Mouse (Mus musculus) heart, postnatal 0 days (tissue): Measurements from ENCODE around the gene Plekha1.

Source experiments
- CTCF ChIP-seq: IDR thresholded peaks from 2 replicates; pipeline ENCODE4 v1.5.1; 2016; ENCODE audit warnings: antibody characterized with exemption, control low read depth, low read depth
- EP300 ChIP-seq: IDR thresholded peaks from 2 replicates; pipeline ENCODE4 v1.6.1; 2016; ENCODE audit warnings: antibody characterized with exemption, low read depth

DNA sequence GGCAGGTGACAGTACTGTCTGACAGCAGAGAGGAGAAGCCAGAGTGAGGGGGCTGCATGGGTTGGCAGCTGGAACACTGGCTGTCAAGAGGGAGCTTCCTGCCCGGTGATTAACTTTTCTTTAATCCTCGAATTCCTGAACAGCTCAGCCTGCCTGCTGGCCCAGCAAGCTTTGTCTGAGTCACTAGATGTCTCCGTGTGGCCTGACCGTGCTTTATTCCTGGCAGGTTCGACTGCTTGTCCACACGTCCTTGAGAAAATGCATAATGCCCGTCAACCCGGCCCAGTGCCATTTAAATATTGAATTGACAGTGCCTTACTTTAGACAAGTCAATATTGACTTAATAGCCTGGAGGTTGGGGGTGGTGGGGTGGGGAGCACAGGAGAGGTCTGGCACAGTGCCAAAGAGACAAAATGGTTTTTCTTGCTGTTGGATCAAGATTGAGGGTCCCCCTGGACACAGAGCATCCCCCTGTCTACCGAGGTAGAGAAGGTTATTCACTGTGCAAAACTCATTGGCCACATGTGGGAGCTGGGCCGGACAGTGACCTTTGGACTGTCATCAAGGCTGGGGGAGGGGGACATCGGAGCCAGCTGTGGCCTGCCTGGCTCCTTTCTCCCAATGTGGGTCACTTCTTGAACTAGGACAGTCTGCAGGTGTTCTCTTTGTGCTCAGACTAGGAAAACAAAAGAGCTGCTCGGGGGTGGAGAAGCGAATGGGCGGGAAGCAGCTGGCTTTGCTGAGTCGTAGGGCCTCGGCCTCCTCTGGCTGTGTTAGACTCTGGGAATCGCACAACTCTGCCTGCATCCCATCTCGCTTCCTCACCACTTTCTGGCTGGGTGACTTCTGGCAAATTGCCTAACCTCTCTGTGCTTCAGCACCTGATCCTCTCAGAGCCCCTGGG is 30.3 kb upstream of the Plekha1 start:
- no peak for TF ChIP-seq CTCF
- TF ChIP-seq EP300: no peak
